Mouse (Mus musculus): ENCODE measurements around the gene Edc4.

GRCm38 (mm10) chr8:105937496-105938305, 57.0 kb downstream of the Edc4 start:
- peak; percentile 24; the same call in 1 of the 2 replicates for TF ChIP-seq POLR2A (IDR thresholded peaks at IDR 0.05; ENCODE audit: control insufficient read depth, extremely low read depth, insufficient read depth, low read length, poor library complexity)
- no peak for TF ChIP-seq CTCF (IDR thresholded peaks at IDR 0.05; ENCODE audit: borderline replicate concordance, control insufficient read depth, extremely low read depth, insufficient read depth, low read length, poor library complexity)

All from thymus, adult 2 months (tissue).